Mouse (Mus musculus): ENCODE measurements around the gene Rpl31. TPM values are rescaled to one million over a fixed set of nuclear protein-coding genes. Genes with fewer than 3 reads are reported as not detected.
A peak's percentile ranks its signal among the peaks of the same experiment; 100 is the strongest.

Rpl31 gene
- polyA plus RNA-seq, 1 experiment from 2014 or later, result 292 TPM

DNA sequence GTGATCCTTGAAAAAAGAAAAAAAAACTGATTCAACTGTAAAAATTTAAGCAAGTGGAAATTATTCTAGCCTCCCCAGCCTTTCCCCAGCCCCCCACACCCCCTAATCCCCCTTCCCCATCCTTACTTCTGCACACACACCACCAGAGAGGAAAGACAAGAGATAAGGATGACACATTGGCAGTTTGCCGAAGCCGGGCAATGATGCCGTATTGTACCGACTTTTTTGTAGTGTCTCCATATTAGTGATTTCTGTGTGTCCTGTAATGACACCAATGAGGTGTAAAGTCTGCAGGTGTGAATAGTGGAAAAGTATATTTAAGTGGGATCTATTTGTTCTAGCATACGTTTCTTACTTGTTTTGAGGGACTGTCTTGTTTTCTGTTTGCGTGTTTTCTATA lies 27.5 kb upstream of the Rpl31 start:
- 83% methylated on average over 6 of the region's 6 CpGs for WGBS
- Histone ChIP-seq H3K4me2 (no peak overlapping the region), H3K9ac (no peak overlapping the region), H3K4me3 (no peak overlapping the region), H3K27ac (no peak overlapping the region), H3K27me3 (replicated peaks) (no peaks in the 10 kb centered on the region), H3K36me3 (replicated peaks) (no peaks in the 10 kb centered on the region), H3K9me3 (no peaks in the 10 kb centered on the region), H3K4me1 (0 out of 2 replicates have a peak, but pooled peaks cover 2% of the 10 kb centered on the region)
- no peak for ATAC-seq (replicated peaks)

DNA sequence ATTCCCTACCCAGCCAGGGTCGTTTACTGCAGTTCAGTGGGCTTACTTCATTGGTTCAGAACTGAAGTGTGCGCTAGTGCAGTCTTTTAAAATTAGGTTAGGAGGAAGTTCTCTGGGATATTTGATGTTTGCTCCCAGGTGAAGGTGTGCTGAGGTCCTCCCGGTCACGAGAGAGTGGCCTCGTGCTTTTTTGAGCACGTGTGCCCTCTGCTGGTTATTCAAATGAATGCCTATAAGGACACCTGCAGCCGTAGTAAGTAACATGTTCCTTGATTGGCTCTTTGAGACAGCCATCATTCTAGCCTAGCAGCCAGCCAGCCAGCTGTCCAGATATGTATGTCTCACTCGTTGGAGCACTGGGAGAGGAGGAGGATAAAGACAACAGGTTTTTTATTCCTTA lies 27.0 kb upstream of the Rpl31 start:
- Histone ChIP-seq H3K27ac (no peak overlapping the region), H3K9ac (no peak overlapping the region), H3K4me1 (0 out of 2 replicates have a peak, but pooled peaks cover 2% of the 10 kb centered on the region), H3K4me3 (no peak overlapping the region), H3K9me3 (no peaks in the 10 kb centered on the region), H3K27me3 (replicated peaks) (no peaks in the 10 kb centered on the region), H3K36me3 (replicated peaks) (no peaks in the 10 kb centered on the region), H3K4me2 (no peak overlapping the region)
- WGBS, result 20% methylated on average over 8 of the region's 8 CpGs
- ATAC-seq (replicated peaks), result peak; percentile 81

DNA sequence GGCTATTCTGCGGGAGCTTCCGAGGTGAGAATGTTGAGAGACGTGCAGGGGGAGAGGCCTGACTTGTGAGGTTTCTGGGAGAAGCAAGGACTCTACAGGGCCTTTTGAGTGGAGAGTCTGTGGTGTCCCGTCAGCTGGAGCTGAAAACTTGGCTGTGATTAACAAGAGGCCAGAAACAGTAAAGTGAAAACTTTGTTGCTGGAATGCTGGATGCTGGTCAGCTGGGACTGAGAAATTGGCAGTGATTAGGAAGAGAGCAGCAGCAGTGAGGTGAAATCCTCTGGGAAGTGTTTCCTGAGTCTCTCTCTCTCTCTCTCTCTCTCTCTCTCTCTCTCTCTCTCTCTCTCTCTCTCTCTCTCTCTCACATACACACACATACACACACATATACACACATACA lies 25.8 kb upstream of the Rpl31 start:
- no peak overlapping the region for H3K4me3 ChIP-seq
- H3K9me3 ChIP-seq, result no peaks in the 10 kb centered on the region
- 0 out of 2 replicates have a peak, but pooled peaks cover 2% of the 10 kb centered on the region for H3K4me1 ChIP-seq
- H3K36me3 ChIP-seq (replicated peaks), result no peaks in the 10 kb centered on the region
- no peak overlapping the region for H3K27ac ChIP-seq
- H3K27me3 ChIP-seq (replicated peaks), result no peaks in the 10 kb centered on the region
- H3K4me2 ChIP-seq, result no peak overlapping the region
- WGBS, result 81% methylated on average over 4 of the region's 4 CpGs
- H3K9ac ChIP-seq, result no peak overlapping the region
- no peak for ATAC-seq (replicated peaks)

DNA sequence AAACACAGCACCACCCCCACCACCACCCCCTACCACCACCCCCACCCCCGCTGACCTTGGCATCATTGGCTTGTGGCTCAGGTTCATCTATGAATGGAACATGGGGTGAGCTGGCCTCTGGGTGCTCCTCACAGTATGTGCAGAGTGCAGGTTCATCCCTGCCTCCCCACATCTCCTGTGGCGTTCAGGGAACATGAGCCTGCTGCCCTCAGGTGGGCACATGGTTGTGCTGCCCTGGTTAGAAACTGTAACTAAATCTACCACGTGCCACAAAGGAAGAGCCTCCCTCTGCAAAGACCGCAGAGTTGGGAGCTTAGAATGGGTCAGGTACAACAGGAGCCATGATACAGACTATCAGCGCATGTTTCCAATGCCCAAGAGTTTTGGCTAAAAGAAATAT lies 24.4 kb upstream of the Rpl31 start:
- Histone ChIP-seq H3K4me2 (no peak overlapping the region), H3K27me3 (replicated peaks) (no peaks in the 10 kb centered on the region), H3K4me3 (no peak overlapping the region), H3K9me3 (no peaks in the 10 kb centered on the region), H3K27ac (no peak overlapping the region), H3K36me3 (replicated peaks) (no peaks in the 10 kb centered on the region), H3K9ac (no peak overlapping the region), H3K4me1 (0 out of 2 replicates have a peak, but pooled peaks cover 2% of the 10 kb centered on the region)
- ATAC-seq (replicated peaks), result no peak
- WGBS, result 90% methylated on average over 5 of the region's 5 CpGs

DNA sequence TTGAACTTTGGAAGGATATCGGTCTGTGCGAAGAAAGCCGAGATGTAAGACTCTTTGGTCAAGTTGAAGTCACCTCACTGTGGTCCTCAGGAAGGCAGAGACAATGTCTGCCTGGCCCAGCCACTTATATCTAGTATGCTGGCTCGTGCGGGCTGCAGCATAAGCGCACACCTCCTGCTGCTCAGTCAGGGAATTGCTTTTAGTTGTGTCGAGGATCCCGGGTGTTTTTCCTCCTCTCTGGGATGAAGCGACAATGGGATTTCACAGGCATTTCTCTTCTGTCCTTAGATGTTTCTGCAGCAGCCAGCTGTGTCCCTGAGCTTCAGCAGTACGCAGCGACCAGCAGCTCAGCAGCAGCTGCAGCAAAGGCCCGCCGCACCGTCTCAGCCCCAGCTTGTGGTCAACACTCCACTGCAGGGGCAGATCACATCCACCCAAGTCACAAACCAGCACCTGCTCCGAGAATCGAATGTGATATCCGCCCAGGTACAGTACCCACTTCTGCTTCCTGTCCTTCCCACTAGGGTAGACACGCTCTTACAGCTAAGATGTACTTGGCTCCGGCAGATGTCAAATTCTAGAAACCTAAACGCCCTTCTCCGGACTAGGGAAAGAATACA lies 22.6 kb upstream of the Rpl31 start:
- WGBS, result 56% methylated on average over 21 of the region's 21 CpGs
- 0 out of 2 replicates have a peak, but pooled peaks have one; percentile 30 for ATAC-seq (replicated peaks)

DNA sequence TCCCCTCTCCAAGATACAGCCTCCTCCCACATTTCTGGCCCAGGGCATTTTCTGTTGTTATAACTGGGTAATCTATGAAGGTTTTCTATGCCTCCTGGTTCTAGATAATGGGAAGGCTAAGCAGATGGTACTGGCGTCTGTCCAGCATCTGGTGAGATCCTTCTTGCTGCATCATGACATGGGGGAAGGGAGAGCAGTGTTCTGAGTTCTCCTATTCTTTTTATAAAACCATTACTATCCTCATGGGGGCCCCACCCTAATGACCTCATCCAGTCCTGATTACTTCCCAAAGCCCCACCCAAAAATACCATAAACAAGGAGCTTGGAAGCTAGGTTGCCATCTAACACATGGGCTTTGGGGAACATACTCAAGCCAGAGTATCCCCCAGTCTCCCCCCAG lies 18.6 kb upstream of the Rpl31 start:
- Histone ChIP-seq H3K9ac (no peak overlapping the region), H3K27ac (no peak overlapping the region), H3K27me3 (replicated peaks) (no peaks in the 10 kb centered on the region), H3K9me3 (no peaks in the 10 kb centered on the region), H3K4me1 (no peaks in the 10 kb centered on the region), H3K4me2 (no peak overlapping the region), H3K4me3 (no peak overlapping the region), H3K36me3 (replicated peaks) (no peaks in the 10 kb centered on the region)
- WGBS, result 85% methylated on average over 1 of the region's 1 CpGs
- ATAC-seq (replicated peaks), result no peak

More for the DNA sequence above, 22.6 kb upstream of the Rpl31 start:
- H3K9me3 ChIP-seq, result no peaks in the 10 kb centered on the region
- no peak overlapping the region for H3K4me3 ChIP-seq
- H3K4me2 ChIP-seq, result no peak overlapping the region
- no peak overlapping the region for H3K27ac ChIP-seq
- H3K9ac ChIP-seq, result no peak overlapping the region
- H3K4me1 ChIP-seq, result 0 out of 2 replicates have a peak, but pooled peaks cover 2% of the 10 kb centered on the region
- no peaks in the 10 kb centered on the region for H3K27me3 ChIP-seq (replicated peaks)
- no peaks in the 10 kb centered on the region for H3K36me3 ChIP-seq (replicated peaks)

DNA sequence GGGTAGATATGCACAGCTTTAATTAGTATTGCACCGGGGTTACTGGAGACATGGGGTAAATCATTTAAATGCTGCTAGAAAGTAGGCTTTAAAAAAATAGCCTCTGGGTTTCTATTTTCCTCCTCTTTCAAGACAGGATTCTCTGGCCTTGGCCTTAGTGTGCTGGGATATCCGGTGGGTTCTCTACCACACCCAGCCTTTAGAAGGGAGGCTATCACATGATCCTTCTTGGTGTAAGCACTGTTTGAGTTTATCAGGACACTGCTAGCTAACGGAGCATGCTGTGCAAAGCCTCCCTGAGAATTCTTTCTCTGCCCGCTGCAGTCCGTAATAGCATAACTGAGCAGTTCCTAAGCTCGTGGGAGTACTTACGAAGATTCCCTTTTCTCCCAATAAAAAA lies 18.2 kb upstream of the Rpl31 start:
- no peaks in the 10 kb centered on the region for H3K4me1 ChIP-seq
- WGBS, result 84% methylated on average over 7 of the region's 7 CpGs
- no peak for ATAC-seq (replicated peaks)
- no peak overlapping the region for H3K9ac ChIP-seq
- H3K4me2 ChIP-seq, result no peak overlapping the region
- H3K27ac ChIP-seq, result no peak overlapping the region
- H3K4me3 ChIP-seq, result no peak overlapping the region
- H3K27me3 ChIP-seq (replicated peaks), result no peaks in the 10 kb centered on the region
- no peaks in the 10 kb centered on the region for H3K36me3 ChIP-seq (replicated peaks)
- no peaks in the 10 kb centered on the region for H3K9me3 ChIP-seq

DNA sequence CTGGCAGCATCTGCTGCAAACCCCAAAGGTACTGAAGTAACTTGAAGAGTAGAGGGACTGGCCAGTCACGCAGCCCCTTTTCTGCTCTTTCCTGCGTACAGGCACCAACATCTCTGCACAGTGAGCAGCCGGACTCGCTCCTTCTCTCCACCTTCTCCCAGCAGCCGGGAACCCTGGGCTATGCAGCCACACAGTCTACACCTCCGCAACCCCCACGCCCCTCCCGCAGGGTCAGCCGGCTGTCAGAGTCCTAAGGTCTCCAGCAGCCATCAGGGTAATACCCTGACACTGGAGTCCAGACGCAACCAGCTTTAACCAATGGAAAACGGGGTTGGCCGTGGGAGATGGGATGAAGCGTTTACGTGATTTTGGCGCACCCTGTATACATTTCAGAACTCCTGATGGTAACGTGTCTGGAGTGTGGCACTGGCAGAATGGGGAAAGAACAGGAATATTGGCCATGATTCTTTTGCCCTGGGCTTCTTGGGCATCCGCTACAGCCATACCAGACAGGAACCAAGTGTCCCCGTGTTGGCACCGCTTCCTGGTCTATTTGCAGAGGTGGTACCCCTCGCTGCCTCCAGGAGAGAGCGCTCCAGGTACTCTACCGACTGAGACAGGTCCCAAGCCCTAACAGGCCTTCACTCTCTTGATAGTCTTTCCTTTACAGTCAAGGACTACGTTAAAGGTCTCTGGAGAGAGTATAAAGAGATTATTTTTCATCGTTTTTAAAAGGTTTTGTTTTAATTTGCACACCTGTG lies 5.7 kb upstream of the Rpl31 start:
- peak overlapping the region; percentile 26 for H3K4me3 ChIP-seq
- H3K9me3 ChIP-seq, result no peaks in the 10 kb centered on the region
- 31% methylated on average over 24 of the region's 24 CpGs for WGBS
- H3K27me3 ChIP-seq (replicated peaks), result no peaks in the 10 kb centered on the region
- H3K4me2 ChIP-seq, result peak overlapping the region; percentile 49
- 0 out of 2 replicates have a peak, but pooled peaks have one; percentile 25 for ATAC-seq (replicated peaks)
- peak overlapping the region; percentile 29; the same call in 1 of the 2 replicates for H3K9ac ChIP-seq
- H3K27ac ChIP-seq, result no peak overlapping the region
- peaks cover 7% of the 10 kb centered on the region for H3K4me1 ChIP-seq
- no peaks in the 10 kb centered on the region for H3K36me3 ChIP-seq (replicated peaks)

DNA sequence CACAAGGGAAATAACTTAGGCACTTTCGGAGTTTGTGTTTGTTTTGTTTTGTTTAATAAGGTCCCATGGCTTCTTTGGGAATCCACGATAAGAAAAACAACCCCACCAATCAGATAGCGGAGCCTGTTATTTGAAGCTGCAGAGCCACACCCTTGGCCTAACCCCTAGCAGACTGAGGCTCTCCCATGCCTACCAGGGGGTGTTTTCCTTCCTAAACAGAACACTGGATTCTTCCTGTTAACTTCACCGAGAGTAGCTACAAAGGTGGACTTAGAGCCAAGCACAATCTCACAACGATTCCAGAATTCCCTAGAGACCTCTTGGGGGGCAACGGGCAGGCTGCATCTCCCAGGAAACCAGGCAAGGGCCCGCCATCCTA lies 5.1 kb upstream of the Rpl31 start:
- no peaks in the 10 kb centered on the region for H3K36me3 ChIP-seq (replicated peaks)
- H3K27me3 ChIP-seq (replicated peaks), result no peaks in the 10 kb centered on the region
- no peak overlapping the region for H3K9ac ChIP-seq
- no peak overlapping the region for H3K4me2 ChIP-seq
- no peak for ATAC-seq (replicated peaks)
- 54% methylated on average over 7 of the region's 7 CpGs for WGBS
- peaks cover 10% of the 10 kb centered on the region for H3K4me1 ChIP-seq
- H3K27ac ChIP-seq, result no peak overlapping the region
- no peaks in the 10 kb centered on the region for H3K9me3 ChIP-seq
- H3K4me3 ChIP-seq, result no peak overlapping the region

DNA sequence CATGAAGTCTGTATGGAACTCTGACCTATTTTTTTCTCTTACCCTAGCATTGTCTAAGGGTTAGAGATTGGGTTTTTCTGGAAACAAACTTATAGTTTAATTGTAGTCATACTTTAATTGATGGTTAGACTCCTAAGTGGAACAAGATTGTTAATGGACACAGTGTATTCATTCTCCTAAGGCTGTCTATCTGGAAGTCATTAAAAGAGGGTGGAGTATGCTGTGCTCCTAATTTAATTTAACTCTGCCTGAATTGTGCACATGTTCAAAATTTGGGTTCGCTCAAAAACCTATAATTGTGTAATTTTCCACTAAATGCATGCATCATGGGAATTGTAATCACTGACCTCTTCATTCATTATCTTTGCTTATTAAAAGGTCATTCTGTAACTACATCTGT lies 2.1 kb upstream of the Rpl31 start:
- no peak overlapping the region for H3K9ac ChIP-seq
- 82% methylated on average over 1 of the region's 1 CpGs for WGBS
- no peaks in the 10 kb centered on the region for H3K27me3 ChIP-seq (replicated peaks)
- H3K27ac ChIP-seq, result no peak overlapping the region
- no peak overlapping the region for H3K4me3 ChIP-seq
- ATAC-seq (replicated peaks), result no peak
- no peaks in the 10 kb centered on the region for H3K9me3 ChIP-seq
- peaks cover 22% of the 10 kb centered on the region for H3K4me1 ChIP-seq
- H3K36me3 ChIP-seq (replicated peaks), result peaks cover 6% of the 10 kb centered on the region; the same call in 1 of the 2 replicates
- H3K4me2 ChIP-seq, result no peak overlapping the region

DNA sequence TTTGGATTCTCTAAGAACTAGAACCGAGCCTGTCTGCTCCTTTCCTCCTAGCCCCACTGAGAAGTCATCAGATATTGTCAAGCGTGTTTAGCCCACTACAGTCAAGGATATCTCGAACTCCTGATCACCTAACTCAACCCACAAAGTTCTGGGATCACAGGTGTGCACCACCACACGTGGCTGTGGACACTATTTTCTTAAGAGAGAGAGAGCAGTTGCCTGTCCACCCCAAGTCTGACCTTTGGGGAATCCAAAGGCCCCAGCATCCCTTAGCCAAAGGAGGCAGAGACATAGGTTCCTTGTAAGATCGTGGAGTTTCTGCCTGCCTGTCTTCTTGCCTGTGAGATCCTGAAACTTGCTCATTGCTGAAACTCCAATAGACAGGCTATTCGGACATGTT lies 597 bp upstream of the Rpl31 start:
- Histone ChIP-seq H3K4me3 (peak overlapping the region; percentile 66), H3K27ac (peak overlapping the region; percentile 93), H3K4me2 (peak overlapping the region; percentile 58), H3K9ac (peak overlapping the region; percentile 58), H3K27me3 (replicated peaks) (no peaks in the 10 kb centered on the region), H3K4me1 (peaks cover 19% of the 10 kb centered on the region), H3K9me3 (no peaks in the 10 kb centered on the region), H3K36me3 (replicated peaks) (peaks cover 21% of the 10 kb centered on the region; the same call in 1 of the 2 replicates)
- WGBS, result 22% methylated on average over 6 of the region's 6 CpGs
- peak; percentile 19 for ATAC-seq (replicated peaks)

DNA sequence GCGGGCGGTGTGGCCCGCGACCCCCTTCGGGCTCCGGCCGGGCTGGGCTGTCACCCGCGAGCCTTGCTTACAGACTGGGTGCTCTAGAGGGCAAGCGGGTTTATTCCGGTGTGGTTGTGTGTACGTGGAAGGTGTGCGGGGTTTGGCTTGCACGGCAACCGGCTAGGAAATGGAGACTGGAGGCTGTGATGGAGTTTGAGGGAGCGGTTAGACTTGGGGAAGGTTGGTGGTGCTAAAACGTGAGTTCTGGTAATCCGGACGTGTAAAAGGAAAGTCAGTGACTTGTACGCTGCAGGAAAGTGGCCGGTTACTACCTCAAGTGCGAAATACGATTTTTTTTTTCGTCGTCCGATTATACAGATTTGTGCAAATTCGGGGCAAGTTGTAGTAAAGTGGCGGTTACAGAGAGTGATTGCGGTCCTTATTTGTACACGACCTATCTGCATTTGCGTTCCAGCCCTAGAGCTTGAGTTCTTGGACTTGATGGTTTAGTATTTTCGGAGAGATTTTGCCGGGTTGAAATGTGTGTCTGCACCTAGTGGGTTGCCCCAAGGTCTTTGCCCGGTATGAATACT lies 712 bp downstream of the Rpl31 start:
- Histone ChIP-seq H3K9me3 (no peaks in the 10 kb centered on the region), H3K27me3 (replicated peaks) (no peaks in the 10 kb centered on the region), H3K4me2 (peak overlapping the region; percentile 75), H3K4me1 (peaks cover 19% of the 10 kb centered on the region), H3K9ac (peak overlapping the region; percentile 92), H3K27ac (peak overlapping the region; percentile 93), H3K36me3 (replicated peaks) (peaks cover 33% of the 10 kb centered on the region; the same call in 1 of the 2 replicates), H3K4me3 (peak overlapping the region; percentile 66)
- peak; percentile 63 for ATAC-seq (replicated peaks)
- under 1% methylated on average over 34 of the region's 34 CpGs for WGBS
